Mouse (Mus musculus) R1 (cell line): Measurements from ENCODE around the gene Irf2bp1.
A peak's percentile ranks its signal among the peaks of the same experiment; 100 is the strongest.

Experiments used
- DNase-seq: peaks from one replicate; pipeline ENCODE4 v3.0.0-alpha.2; 2018; ENCODE audit warnings: low read depth, low spot score

Gene Irf2bp1

GRCm38 (mm10) chr7:19028067-19028466, 24.2 kb downstream of the Irf2bp1 start:
- DNase-seq: no peak

- DNase-seq: peak; percentile 83
These were observed 25.3 kb downstream of the Irf2bp1 start for GRCm38 (mm10) chr7:19029084-19029653.

GRCm38 (mm10) chr7:19031641-19032040, 27.8 kb downstream of the Irf2bp1 start:
- DNase-seq: peak; percentile 69

- no peak for DNase-seq
These were observed 40.8 kb downstream of the Irf2bp1 start for GRCm38 (mm10) chr7:19044616-19045015.

DNA sequence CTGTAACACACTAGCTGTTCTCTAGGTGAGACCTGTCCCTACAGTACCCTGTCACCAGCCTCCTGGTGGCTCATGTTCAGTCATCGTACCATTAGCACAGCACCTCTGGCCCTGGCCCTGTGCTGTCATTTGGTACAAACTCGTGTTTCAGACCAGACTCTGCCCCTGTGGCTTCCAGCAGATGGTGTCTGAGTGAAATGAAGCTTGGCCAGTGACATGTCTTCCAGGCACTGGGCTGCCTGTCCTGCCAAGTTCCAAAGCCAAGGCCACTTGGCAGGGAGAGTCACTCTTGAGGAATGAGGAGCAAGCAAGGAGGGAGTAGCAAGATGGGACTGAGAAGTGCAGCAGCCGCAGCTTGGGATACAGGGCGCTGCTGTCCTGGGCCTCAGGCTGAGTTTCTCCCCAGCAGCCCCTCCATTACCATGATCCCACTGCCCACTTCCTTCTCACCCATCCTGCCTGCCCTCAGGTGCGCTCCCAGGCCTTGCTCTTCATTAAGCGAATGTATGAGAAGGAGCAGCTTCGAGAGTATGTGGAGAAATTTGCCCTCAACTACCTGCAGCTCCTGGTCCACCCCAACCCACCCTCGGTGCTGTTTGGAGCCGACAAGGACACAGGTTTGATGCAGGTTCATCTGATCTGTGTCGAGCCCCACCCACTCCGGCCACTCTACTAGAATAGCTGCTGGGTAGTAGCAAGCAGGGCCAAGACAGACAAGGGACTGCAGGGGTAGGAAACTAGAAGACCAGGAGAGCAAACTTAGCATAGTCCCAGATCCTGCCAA, 42.6 kb downstream of the Irf2bp1 start:
- DNase-seq: no peak

- DNase-seq: no peak
These were observed 44.2 kb downstream of the Irf2bp1 start for GRCm38 (mm10) chr7:19048006-19048527.

GRCm38 (mm10) chr7:19049252-19049651, 45.4 kb downstream of the Irf2bp1 start:
- no peak for DNase-seq

- DNase-seq: no peak
These were observed 46.3 kb downstream of the Irf2bp1 start for GRCm38 (mm10) chr7:19050172-19050571.

DNA sequence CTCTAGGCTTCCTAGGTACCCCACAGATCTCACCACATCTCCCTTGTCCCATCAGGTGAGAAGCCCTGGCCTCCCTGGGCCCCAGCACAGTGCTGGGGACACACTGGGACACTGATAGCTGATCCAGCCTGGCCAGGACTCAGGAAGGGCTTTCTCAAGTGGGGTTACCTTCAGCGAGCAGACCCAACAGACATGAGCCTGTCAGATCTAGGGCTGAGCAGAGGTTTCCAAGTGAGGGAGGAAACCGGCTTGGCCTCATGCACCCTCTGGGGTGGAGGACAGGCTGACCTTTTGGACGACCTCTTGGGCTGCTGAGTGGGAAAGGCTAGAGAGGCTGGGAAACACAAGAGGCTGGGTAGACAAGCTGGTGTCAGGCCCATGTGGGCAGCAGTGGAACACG, 47.3 kb downstream of the Irf2bp1 start:
- DNase-seq: no peak

GRCm38 (mm10) chr7:19052345-19053135, 48.7 kb downstream of the Irf2bp1 start:
- DNase-seq: no peak

- DNase-seq: no peak
These were observed 49.3 kb downstream of the Irf2bp1 start for GRCm38 (mm10) chr7:19053136-19053532.

- DNase-seq: peak; percentile 88
These were observed 50.4 kb downstream of the Irf2bp1 start, which contains the start of gene Rsph6a for GRCm38 (mm10) chr7:19054047-19054776. Gene Rsph6a, plus strand, starts transcription at chr7:19054690.

DNA sequence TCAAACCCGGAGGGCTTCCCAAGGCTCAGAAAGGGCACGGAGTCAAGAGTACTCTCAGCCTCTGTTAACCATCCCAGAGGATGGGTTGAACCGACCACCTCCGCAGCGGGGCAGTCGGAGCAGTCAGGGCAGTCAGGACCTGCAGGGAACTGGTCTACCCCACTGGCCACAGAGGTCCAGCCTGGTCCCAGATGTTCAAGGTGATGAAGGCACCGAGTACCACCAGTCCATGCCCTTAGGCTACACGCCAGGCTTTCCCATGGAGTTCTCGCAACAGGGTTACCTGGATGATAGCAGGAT, 50.9 kb downstream of the Irf2bp1 start:
- DNase-seq: no peak

GRCm38 (mm10) chr7:19055108-19055507, 51.3 kb downstream of the Irf2bp1 start:
- DNase-seq: no peak
